Mouse (Mus musculus) limb, embryonic 14.5 days (tissue): ENCODE data around the gene Tmem110. TPM values are rescaled to one million over a fixed set of nuclear protein-coding genes. Genes with fewer than 3 reads are reported as not detected.

Experiments
- ATAC-seq: fragments of 200-750 bp; cut with Nextera tagmentation; 2 replicates; pipeline ENCODE4 v1.8.0; 2017; ENCODE audit warnings: low read depth, moderate number of reproducible peaks, moderate TSS enrichment; ENCODE audit not compliant: low FRiP score
- DNase-seq: peaks from one replicate; pipeline ENCODE4 v3.0.0-alpha.2; 2015; ENCODE audit warnings: low spot score
- H3K27ac ChIP-seq: fragments of 300-500 bp; sonication (generic); replicated peaks from 2 replicates; pipeline ENCODE4 v1.5.1; 2014; ENCODE audit warnings: low read depth, mild to moderate bottlenecking, low read length, moderate library complexity, mixed read lengths
- H3K27me3 ChIP-seq: fragments of 300-500 bp; sonication (generic); 2 replicates; pipeline ENCODE4 v1.6.1; 2014; ENCODE audit warnings: low read length, mixed read lengths; ENCODE audit not compliant: control insufficient read depth, insufficient read depth
- H3K36me3 ChIP-seq: fragments of 300-500 bp; sonication (generic); 2 replicates; pipeline ENCODE4 v1.6.1; 2014; ENCODE audit warnings: mild to moderate bottlenecking, low read length, moderate library complexity, mixed read lengths; ENCODE audit not compliant: control insufficient read depth, insufficient read depth
- H3K4me1 ChIP-seq: fragments of 300-500 bp; sonication (generic); 2 replicates; pipeline ENCODE4 v1.6.1; 2014; ENCODE audit warnings: antibody characterized with exemption, low read length, mixed read lengths; ENCODE audit not compliant: control insufficient read depth, insufficient read depth
- H3K4me2 ChIP-seq: fragments of 300-500 bp; sonication (generic); replicated peaks from 2 replicates; pipeline ENCODE4 v1.6.1; 2014; ENCODE audit warnings: low read depth, mild to moderate bottlenecking, low read length, moderate library complexity; ENCODE audit not compliant: severe bottlenecking
- H3K4me3 ChIP-seq: fragments of 300-500 bp; sonication (generic); replicated peaks from 2 replicates; pipeline ENCODE4 v1.5.1; 2014; ENCODE audit warnings: low read length
- H3K9ac ChIP-seq: fragments of 300-500 bp; sonication (generic); 2 replicates; pipeline ENCODE4 v1.6.1; 2014; ENCODE audit warnings: mild to moderate bottlenecking, low read depth, low read length, moderate library complexity; ENCODE audit not compliant: severe bottlenecking
- H3K9me3 ChIP-seq: fragments of 300-500 bp; sonication (generic); 2 replicates; pipeline ENCODE4 v1.6.1; 2016; ENCODE audit warnings: low read length; ENCODE audit not compliant: control insufficient read depth
- POLR2A ChIP-seq: fragments of 200-500 bp; IDR thresholded peaks from 2 replicates; pipeline ENCODE4 v1.8.0; 2012; ENCODE audit warnings: inconsistent platforms, mild to moderate bottlenecking, moderate library complexity, borderline replicate concordance; ENCODE audit not compliant: insufficient read depth, insufficient read length; ENCODE audit errors: extremely low read depth
- WGBS: fragments of 180-500 bp; shearing (Covaris S2); extraction: QIAGEN DNeasy Blood & Tissue Kit; methylation state at CpG from one replicate; pipeline ENCODE4 v1.1.7; 2014; 5-methylcytosine and 5-hydroxymethylcytosine counted together
- polyA plus RNA-seq, 2 experiments: library from polyadenylated mRNA; depleted of rRNA in 1 of 2; stranded (reverse) in 1 of 2; unstranded in 1 of 2; fragments of >200 nt; fragmentation: Nextera tagmentation in 1 of 2; extraction: Ambion mirVana in 1 of 2; gene quantifications; 2 replicates each; pipeline versions ENCODE4 v1.2.1 to v1.2.3; 2012 to 2014

Gene Tmem110
- polyA plus RNA-seq, 2 experiments = 31.3 to 33.4 TPM

GRCm38 (mm10) chr14:30852325-30852724, 26.9 kb downstream of the Tmem110 start:
- Histone ChIP-seq H3K4me2 (no peak overlapping the region), H3K9me3 (no peaks in the 10 kb centered on the region), H3K9ac (no peak overlapping the region), H3K4me3 (no peak overlapping the region), H3K36me3 (no peaks in the 10 kb centered on the region), H3K27me3 (no peaks in the 10 kb centered on the region), H3K27ac (no peak overlapping the region), H3K4me1 (no peaks in the 10 kb centered on the region)
- ATAC-seq = no peak
- DNase-seq = no peak
- WGBS = 96% methylated on average over 5 of the region's 5 CpGs
- no peak for TF ChIP-seq POLR2A

DNA sequence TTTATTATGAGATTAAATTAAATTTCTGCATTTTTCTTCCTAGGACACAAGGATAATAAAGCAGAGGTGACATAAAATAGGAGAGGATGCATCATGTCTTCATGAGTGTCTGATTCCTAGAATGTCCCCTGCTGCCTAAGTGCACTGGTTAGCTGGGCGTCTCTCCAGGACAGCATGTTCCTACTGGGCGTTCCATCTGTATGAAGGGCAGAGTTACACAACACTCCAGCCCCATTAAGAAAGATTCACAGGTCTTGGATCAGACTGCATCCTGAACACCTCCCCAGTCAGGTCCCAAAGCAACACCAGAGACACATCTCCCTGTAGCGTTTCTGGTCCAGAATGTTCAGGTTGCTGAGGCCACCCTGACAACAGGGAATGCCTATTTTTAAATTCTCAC, 29.9 kb downstream of the Tmem110 start:
- Histone ChIP-seq H3K9me3 (no peaks in the 10 kb centered on the region), H3K27me3 (no peaks in the 10 kb centered on the region), H3K36me3 (no peaks in the 10 kb centered on the region), H3K27ac (no peak overlapping the region), H3K4me3 (no peak overlapping the region), H3K4me2 (no peak overlapping the region), H3K4me1 (no peaks in the 10 kb centered on the region), H3K9ac (no peak overlapping the region)
- ATAC-seq = no peak
- no peak for DNase-seq
- 94% methylated on average over 3 of the region's 3 CpGs for WGBS
- TF ChIP-seq POLR2A = no peak

- no peak for DNase-seq
- H3K27ac ChIP-seq = no peak overlapping the region
- no peaks in the 10 kb centered on the region for H3K36me3 ChIP-seq
- no peaks in the 10 kb centered on the region for H3K27me3 ChIP-seq
- no peaks in the 10 kb centered on the region for H3K9me3 ChIP-seq
- no peak for ATAC-seq
- no peak overlapping the region for H3K9ac ChIP-seq
- no peak overlapping the region for H3K4me2 ChIP-seq
- TF ChIP-seq POLR2A = no peak
- 89% methylated on average over 10 of the region's 10 CpGs for WGBS
- no peaks in the 10 kb centered on the region for H3K4me1 ChIP-seq
- no peak overlapping the region for H3K4me3 ChIP-seq
These were observed 31.6 kb downstream of the Tmem110 start for GRCm38 (mm10) chr14:30856885-30857507.

DNA sequence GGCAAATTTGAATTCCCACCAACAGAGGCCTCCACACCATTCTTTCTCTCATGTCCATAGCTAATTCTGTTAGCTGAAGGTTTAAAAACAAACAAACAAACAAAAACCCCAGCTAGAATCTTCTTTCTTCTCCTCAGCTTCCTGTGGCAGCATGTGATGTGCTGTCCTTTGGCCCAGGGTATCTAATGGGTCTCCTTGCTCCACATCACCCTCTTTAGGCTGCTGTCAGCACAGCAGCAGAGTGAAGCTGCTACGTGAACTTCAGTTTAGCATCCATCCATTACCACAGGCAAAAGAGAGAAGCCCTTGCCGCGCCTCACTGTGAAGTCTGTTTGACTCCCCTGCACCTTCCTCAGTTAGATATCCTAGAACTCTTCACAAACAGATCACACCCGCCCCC, 32.6 kb downstream of the Tmem110 start:
- no peak for DNase-seq
- no peak for ATAC-seq
- 77% methylated on average over 4 of the region's 4 CpGs for WGBS
- no peaks in the 10 kb centered on the region for H3K27me3 ChIP-seq
- TF ChIP-seq POLR2A = no peak
- no peaks in the 10 kb centered on the region for H3K4me1 ChIP-seq
- H3K4me2 ChIP-seq = no peak overlapping the region
- no peak overlapping the region for H3K27ac ChIP-seq
- H3K4me3 ChIP-seq = no peak overlapping the region
- H3K9ac ChIP-seq = no peak overlapping the region
- H3K9me3 ChIP-seq = no peaks in the 10 kb centered on the region
- no peaks in the 10 kb centered on the region for H3K36me3 ChIP-seq

DNA sequence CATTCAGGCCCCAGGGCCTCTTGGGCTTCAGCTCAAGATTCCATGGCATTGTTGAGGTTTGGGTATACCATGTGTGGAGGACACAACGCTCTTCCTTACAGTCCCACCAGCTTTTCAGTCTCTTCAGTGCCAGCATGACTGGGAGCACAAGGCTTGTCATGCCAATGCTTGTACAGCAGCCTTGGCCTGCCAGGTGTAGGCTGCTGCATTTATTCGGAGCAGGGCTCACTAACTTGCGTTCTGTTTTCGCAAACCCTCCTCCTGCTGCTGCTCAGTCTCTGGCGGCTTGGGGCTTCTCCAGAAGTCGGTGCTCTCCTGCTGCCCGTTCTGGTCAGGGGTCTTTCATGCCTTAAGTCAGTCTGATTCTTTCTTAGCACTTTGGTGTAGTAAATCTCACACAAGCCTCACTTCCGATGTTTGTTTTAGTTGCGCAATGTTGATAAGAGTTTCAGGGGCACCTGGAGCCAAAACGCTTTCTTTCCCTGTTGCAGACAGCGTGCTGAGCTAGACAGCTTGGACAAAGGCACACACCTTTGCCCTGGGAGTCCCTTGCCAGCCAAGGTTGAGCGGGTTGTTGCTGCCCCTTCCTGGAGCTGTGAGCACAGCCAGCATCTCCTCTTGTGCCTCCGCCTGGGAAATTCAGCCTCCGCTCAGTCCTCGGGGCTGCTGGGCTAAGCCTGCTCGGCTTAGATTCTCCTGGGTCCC, 36.2 kb downstream of the Tmem110 start:
- no peak overlapping the region for H3K4me2 ChIP-seq
- H3K4me1 ChIP-seq = no peaks in the 10 kb centered on the region
- ATAC-seq (no peak), DNase-seq (no peak)
- no peak for TF ChIP-seq POLR2A
- H3K27ac ChIP-seq = no peak overlapping the region
- no peaks in the 10 kb centered on the region for H3K9me3 ChIP-seq
- no peaks in the 10 kb centered on the region for H3K27me3 ChIP-seq
- no peak overlapping the region for H3K4me3 ChIP-seq
- H3K9ac ChIP-seq = no peak overlapping the region
- peaks cover 16% of the 10 kb centered on the region for H3K36me3 ChIP-seq
- WGBS = 72% methylated on average over 16 of the region's 16 CpGs
